Mouse (Mus musculus) neutrophil, adult 5-6 weeks (primary cell): ENCODE measurements around the gene Ints3. TPM values are rescaled to one million over a fixed set of nuclear protein-coding genes. Genes with fewer than 3 reads are reported as not detected.

Source experiments
- ATAC-seq: fragments of 151-379, 151-347 bp; 2 replicates; pipeline ENCODE4 v1.8.0; 2017; ENCODE audit warnings: mild to moderate bottlenecking, moderate TSS enrichment; ENCODE audit not compliant: insufficient number of reproducible peaks, poor library complexity, low FRiP score, severe bottlenecking; ENCODE audit errors: extremely low read depth
- total RNA-seq: library from RNA; stranded (forward); fragments of 200-1000 nt; gene quantifications from 2 replicates; pipeline ENCODE4 v1.2.3, GENCODE M21; 2017

The Ints3 gene
- total RNA-seq, 1 experiment from 2014 or later, result 23.2 TPM

- no peak for ATAC-seq
Measured at GRCm38 (mm10) chr3:90447123-90447494, 13.7 kb upstream of the Ints3 start.

- ATAC-seq, result no peak
Measured at GRCm38 (mm10) chr3:90446389-90447122, 13.1 kb upstream of the Ints3 start.

- ATAC-seq, result no peak
Measured at GRCm38 (mm10) chr3:90445417-90446200, 12.2 kb upstream of the Ints3 start.

GRCm38 (mm10) chr3:90443977-90444376 is 10.6 kb upstream of the Ints3 start:
- no peak for ATAC-seq

GRCm38 (mm10) chr3:90440756-90441155 is 7.3 kb upstream of the Ints3 start:
- no peak for ATAC-seq

GRCm38 (mm10) chr3:90437131-90437530 is 3.7 kb upstream of the Ints3 start:
- ATAC-seq, result no peak

GRCm38 (mm10) chr3:90434073-90434730 is 780 bp upstream of the Ints3 start:
- ATAC-seq, result no peak

GRCm38 (mm10) chr3:90432811-90433219 is 607 bp downstream of the Ints3 start:
- ATAC-seq, result no peak

GRCm38 (mm10) chr3:90432348-90432747 is 1.1 kb downstream of the Ints3 start:
- ATAC-seq, result no peak

- ATAC-seq, result no peak
Measured at GRCm38 (mm10) chr3:90429576-90429975, 3.8 kb downstream of the Ints3 start.

- no peak for ATAC-seq
Measured at GRCm38 (mm10) chr3:90428186-90428585, 5.2 kb downstream of the Ints3 start.

GRCm38 (mm10) chr3:90427574-90427973 is 5.8 kb downstream of the Ints3 start:
- no peak for ATAC-seq

- ATAC-seq, result no peak
Measured at GRCm38 (mm10) chr3:90425499-90425898, 7.9 kb downstream of the Ints3 start.

- no peak for ATAC-seq
Measured at GRCm38 (mm10) chr3:90423549-90423948, 9.9 kb downstream of the Ints3 start.

GRCm38 (mm10) chr3:90420696-90421095 is 12.7 kb downstream of the Ints3 start:
- ATAC-seq, result no peak

- no peak for ATAC-seq
Measured at GRCm38 (mm10) chr3:90413011-90413396, 20.4 kb downstream of the Ints3 start.

GRCm38 (mm10) chr3:90412312-90413010 is 21.0 kb downstream of the Ints3 start:
- ATAC-seq, result peak; percentile 77

- ATAC-seq, result no peak
Measured at GRCm38 (mm10) chr3:90408721-90409120, 24.7 kb downstream of the Ints3 start.

- no peak for ATAC-seq
Measured at GRCm38 (mm10) chr3:90406414-90406813, 27.0 kb downstream of the Ints3 start.
